Mouse (Mus musculus) myocyte (in vitro differentiated cells): ENCODE measurements around the gene Sigmar1.
A peak's percentile ranks its signal among the peaks of the same experiment; 100 is the strongest.

Experiments used
- CEBPB ChIP-seq: IDR thresholded peaks from 2 replicates; pipeline ENCODE4 v1.6.1; 2011; ENCODE audit warnings: mild to moderate bottlenecking, moderate library complexity; ENCODE audit not compliant: poor library complexity, insufficient read depth, severe bottlenecking
- E2F4 ChIP-seq: IDR thresholded peaks from one replicate; pipeline ENCODE4 v1.6.1; 2011; ENCODE audit warnings: mild to moderate bottlenecking, control low read depth, moderate library complexity; ENCODE audit not compliant: insufficient read depth
- MAX ChIP-seq: IDR thresholded peaks from one replicate; pipeline ENCODE4 v1.6.1; 2011; ENCODE audit warnings: low read depth, mild to moderate bottlenecking, control low read depth
- MYOG ChIP-seq, 3 experiments: IDR thresholded peaks; one replicate each; pipeline ENCODE4 v1.6.1; 2011; ENCODE audit warnings: control low read depth in 2 of 3, low read depth in 2 of 3, mild to moderate bottlenecking in 2 of 3; ENCODE audit not compliant: insufficient read length in 2 of 3, control insufficient read depth in 1 of 3, insufficient read depth in 1 of 3
- POLR2A ChIP-seq: IDR thresholded peaks from one replicate; pipeline ENCODE4 v1.6.1; 2011; ENCODE audit warnings: low read depth, mild to moderate bottlenecking, control low read depth, moderate library complexity; ENCODE audit not compliant: insufficient read length
- POLR2AphosphoS2 ChIP-seq: IDR thresholded peaks from one replicate; pipeline ENCODE4 v1.6.1; 2011; ENCODE audit warnings: low read depth, control low read depth; ENCODE audit not compliant: insufficient read length
- REST ChIP-seq: IDR thresholded peaks from one replicate; pipeline ENCODE4 v1.6.1; 2011; ENCODE audit warnings: mild to moderate bottlenecking, control low read depth, moderate library complexity; ENCODE audit not compliant: insufficient read depth, insufficient read length
- SRF ChIP-seq: IDR thresholded peaks from one replicate; pipeline ENCODE4 v1.6.1; 2011; ENCODE audit warnings: low read depth; ENCODE audit not compliant: control insufficient read depth, insufficient read length
- TCF12 ChIP-seq: IDR thresholded peaks from one replicate; pipeline ENCODE4 v1.6.1; 2011; ENCODE audit warnings: mild to moderate bottlenecking, control low read depth; ENCODE audit not compliant: poor library complexity, insufficient read depth, severe bottlenecking
- TCF3 ChIP-seq: IDR thresholded peaks from one replicate; pipeline ENCODE4 v1.6.1; 2011; ENCODE audit warnings: low read depth, control low read depth; ENCODE audit not compliant: insufficient read length
- USF1 ChIP-seq: IDR thresholded peaks from one replicate; pipeline ENCODE4 v1.6.1; 2011; ENCODE audit warnings: low read depth, mild to moderate bottlenecking, control low read depth, moderate library complexity

- TF ChIP-seq POLR2A, result no peak
- TF ChIP-seq MAX, result no peak
- TF ChIP-seq TCF12, result no peak
- no peak for TF ChIP-seq REST
- TF ChIP-seq USF1, result no peak
- no peak for TF ChIP-seq CEBPB
- TF ChIP-seq TCF3, result no peak
- TF ChIP-seq POLR2AphosphoS2, result peak; percentile 51
- TF ChIP-seq E2F4, result no peak
- no peak for TF ChIP-seq SRF
- no peak for TF ChIP-seq MYOG (IDR thresholded peaks at IDR 0.05; ENCODE audit: control insufficient read depth in 1 of 3, insufficient read depth in 1 of 3, insufficient read length in 2 of 3, low read depth in 2 of 3)
Measured at GRCm38 (mm10) chr4:41714276-41714675, 41.7 kb downstream of the Sigmar1 start.
